Mouse (Mus musculus) T-cell, adult 2 months (primary cell): Measurements from ENCODE around the gene Ube2d1.
A peak's percentile ranks its signal among the peaks of the same experiment; 100 is the strongest.

Experiments
- DNase-seq: peaks from one replicate; pipeline ENCODE4 v3.0.0; 2022; ENCODE audit warnings: low spot score

Gene Ube2d1

DNA sequence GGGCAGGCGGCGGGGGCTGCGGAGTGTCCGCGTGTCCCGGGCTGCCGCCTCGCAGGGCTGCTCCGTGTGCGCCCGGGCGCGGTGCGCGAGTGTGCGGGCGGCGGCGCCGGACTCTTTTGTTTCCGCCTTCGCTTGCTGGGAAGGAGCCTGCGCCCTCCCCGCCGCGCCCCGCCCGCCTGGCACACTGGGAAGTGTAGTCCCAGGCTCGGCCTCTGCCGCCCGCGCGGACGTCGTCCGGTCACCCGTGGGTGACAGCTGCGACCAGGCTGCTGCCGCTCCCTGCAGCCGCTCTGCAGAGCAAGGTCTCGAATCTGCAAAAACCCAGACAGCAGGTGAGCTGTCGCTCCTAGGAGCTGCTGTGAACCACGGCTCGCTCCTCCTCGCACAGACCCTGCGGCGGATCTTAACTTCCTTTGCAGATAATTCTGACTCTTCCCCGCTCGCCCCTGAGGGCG, at the start of gene Ube2d1:
Ube2d1 (minus strand) TSS at position 137 of the 455 bp plus-strand sequence.
- DNase-seq, result peak; percentile 73

DNA sequence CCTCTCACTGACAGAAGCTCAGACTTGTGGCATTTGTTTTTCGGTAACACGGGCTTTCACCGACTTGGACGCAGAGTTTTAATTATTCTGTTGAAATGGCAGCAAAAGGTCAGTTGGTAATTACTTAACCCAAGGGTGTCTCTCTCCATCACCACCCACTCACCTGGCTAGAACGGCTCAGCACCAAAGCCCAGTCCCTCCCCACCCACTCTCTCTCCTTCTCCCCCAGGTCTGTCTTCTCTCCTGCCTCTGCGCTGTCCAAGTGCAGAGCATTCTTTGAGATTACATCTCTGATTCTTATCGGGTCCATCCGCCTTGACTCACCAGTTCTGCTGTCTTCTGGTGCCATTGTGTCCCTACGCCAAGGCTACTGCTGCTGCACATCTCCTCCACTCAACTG, 47.8 kb upstream of the Ube2d1 start:
- DNase-seq, result no peak

GRCm38 (mm10) chr10:71332376-71332775, 47.3 kb upstream of the Ube2d1 start:
- DNase-seq, result no peak

GRCm38 (mm10) chr10:71331908-71332307, 46.8 kb upstream of the Ube2d1 start:
- DNase-seq, result no peak

- DNase-seq, result no peak
Observed at GRCm38 (mm10) chr10:71330070-71330469, 45.0 kb upstream of the Ube2d1 start.

DNA sequence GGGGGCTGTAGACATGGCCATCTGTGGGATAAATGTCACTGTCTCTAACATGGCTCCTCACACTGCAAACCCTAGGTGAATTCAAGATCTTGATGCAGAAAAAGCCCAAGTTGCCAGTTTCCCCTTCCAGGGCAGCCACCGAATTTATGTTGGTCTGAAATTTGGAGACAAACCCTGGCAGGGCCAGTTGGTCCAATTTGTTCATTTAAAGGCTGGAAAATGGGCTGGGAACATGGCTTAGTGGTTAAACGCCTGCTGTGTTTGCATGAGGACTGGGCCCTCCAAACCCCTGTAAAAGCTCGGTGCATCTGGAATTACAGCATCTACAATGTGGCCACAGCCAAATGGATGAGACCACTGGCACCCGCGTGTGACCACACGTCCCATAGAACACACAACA, 44.2 kb upstream of the Ube2d1 start:
- DNase-seq, result no peak

GRCm38 (mm10) chr10:71328870-71329269, 43.8 kb upstream of the Ube2d1 start:
- DNase-seq, result no peak

DNA sequence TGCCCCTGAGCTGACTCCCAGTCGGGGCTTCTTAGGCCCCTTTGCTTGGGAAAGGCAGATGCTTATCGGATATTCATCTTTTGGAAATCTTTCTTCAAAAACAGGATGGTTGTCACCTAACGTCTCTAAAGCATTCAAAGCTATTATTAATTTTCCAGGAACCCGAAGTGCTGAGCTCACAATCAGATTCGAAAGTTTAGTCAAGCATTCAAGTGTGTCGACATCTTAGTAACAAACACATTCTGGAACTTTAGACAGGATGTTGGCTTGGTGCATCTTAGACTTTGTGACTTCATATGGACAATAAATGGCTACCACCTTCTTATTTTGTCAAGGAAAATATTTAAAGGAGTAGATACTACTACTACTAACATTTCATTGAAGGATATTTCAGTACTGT, 43.3 kb upstream of the Ube2d1 start:
- DNase-seq, result no peak

DNA sequence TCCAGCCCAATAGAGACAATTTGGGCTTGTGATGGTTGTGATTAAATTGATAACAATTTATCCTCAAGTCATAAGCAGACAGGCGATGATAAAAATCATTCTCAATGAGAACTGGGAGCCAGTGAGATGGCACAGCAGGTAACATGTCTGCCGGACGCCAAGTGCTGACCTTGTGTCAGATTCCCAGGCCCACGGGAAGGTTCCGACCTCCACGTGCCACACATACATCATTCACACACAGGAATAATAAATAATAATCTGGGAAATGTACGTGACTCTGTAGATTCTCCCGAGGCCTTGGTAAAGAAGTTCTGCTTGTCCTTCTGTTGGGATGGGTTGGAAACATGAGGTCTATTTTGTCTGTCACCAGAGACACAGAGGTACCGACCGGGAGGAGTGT, 42.3 kb upstream of the Ube2d1 start:
- no peak for DNase-seq

- peak; percentile 61 for DNase-seq
Observed at GRCm38 (mm10) chr10:71326789-71327188, 41.7 kb upstream of the Ube2d1 start.

DNA sequence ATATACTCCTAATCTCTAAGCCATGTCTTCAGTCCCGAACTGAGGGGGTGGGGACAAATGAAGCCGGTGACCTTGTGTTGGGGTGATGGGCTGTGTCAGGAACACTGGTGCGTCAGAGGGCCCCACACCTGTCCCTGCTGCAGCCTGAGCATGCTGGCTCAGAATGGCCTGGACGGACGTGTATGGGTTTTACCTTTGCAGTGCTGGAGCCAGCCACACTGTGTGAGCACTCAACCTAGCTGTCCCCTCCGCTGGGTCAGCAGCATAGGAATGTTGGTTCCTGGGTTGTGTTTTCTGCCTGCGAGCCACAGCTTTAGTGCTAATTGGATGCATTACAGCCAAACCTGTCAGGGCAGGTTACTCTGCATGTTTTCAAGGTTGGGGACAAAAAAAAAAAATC, 41.1 kb upstream of the Ube2d1 start:
- DNase-seq, result no peak

- no peak for DNase-seq
Observed at GRCm38 (mm10) chr10:71323669-71324068, 38.6 kb upstream of the Ube2d1 start.

- DNase-seq, result no peak
Observed at GRCm38 (mm10) chr10:71316497-71316896, 31.4 kb upstream of the Ube2d1 start.

- DNase-seq, result no peak
Observed at GRCm38 (mm10) chr10:71316056-71316455, 31.0 kb upstream of the Ube2d1 start.

DNA sequence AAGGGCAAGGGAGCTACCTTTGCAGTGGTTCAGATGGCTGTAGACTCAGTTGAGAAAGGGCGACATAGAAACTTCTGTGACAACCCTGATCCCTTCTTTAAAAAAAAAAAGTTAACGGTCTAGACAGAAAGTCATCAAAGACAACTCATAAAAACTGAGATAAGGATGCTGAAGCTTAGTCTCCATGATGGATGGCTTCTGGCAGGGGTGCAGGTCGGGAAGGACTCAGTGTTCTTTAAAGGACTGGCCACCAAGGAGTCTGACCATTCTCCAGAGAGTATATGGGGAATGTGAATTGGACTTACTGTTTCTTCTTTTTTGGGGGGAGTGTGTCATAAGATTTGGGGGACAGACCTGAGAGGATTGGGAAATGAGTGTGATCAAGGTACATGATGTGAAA, 29.5 kb upstream of the Ube2d1 start:
- no peak for DNase-seq

DNA sequence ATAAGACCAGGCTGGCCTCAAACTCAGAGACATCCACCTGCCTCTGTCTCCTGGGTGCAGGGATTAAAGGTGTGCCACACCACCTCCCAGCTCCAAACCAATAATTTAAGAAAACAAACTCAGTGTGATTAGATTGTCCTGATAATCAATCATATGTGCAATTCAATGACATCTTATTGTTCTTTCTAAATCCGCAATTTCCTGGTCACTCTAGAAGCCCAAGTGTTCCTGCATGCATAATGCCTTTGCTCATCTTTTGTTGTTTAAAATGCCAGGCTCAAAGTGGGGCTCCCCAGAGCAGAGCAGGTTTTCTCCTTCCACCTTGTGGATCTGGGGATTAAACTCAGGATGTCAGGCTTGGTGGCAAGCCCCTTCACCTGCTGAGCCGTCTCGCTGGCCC, 25.2 kb upstream of the Ube2d1 start:
- DNase-seq, result no peak

DNA sequence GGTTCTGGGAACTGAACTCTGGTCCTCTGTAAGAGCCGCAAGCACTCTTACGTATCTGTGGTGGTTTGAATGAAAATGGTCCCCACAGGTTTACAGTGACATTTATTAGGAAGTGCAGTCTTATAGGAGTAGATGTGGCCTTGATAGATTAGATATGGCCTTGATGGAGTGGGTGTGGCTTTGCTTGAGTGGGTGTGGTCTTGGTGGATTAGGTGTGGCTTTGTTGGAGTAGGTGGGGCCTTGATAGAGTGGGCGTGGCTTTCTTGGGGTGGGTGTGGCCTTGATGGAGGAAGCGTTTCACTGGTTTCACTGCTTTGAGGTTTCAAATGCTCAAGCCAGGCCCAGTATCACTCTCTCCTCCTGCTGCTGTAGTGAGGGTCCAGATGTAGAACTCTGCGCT, 23.1 kb upstream of the Ube2d1 start:
- no peak for DNase-seq

DNA sequence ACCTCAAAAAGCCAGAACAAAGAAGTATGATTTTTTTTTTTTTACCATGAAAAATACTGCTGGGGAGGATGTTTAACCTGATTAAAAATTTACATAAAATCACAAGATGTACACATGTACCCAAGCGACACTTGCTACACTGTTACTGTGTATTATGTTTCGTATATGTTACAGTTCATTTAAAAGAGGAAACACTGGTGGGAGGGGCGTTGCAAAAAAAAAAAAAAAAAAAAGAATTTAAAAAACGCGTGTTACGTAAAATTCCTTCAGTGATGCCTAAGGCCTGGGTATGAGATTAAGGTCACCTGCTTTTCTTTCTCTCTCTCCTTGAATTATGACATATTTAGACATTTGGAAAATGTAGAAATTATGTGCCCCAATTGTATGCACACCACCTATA, 21.7 kb upstream of the Ube2d1 start:
- DNase-seq, result no peak

- peak; percentile 57 for DNase-seq
Observed at GRCm38 (mm10) chr10:71306190-71306589, 21.1 kb upstream of the Ube2d1 start.

DNA sequence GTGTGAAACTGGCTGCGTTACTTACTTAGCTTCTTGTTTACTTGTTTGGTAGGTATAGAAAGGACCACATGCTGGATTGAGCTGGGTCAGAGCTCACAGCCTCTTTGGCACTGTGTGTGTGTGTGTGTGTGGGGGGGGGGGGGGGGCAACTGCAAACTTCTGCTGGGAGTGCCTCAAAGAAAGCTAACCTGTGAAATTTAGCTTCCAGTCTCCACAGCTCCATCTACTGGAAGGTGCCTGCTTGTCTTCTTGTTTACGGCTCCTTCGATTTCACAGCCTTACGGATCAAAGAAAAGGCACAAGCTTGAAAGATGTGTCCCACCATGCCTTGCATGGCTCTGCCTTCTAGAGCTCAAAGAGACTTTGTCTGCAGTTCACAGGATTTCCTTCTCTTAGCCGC, 17.4 kb upstream of the Ube2d1 start:
- DNase-seq, result peak; percentile 61

- DNase-seq, result no peak
Observed at GRCm38 (mm10) chr10:71300161-71300560, 15.1 kb upstream of the Ube2d1 start.

DNA sequence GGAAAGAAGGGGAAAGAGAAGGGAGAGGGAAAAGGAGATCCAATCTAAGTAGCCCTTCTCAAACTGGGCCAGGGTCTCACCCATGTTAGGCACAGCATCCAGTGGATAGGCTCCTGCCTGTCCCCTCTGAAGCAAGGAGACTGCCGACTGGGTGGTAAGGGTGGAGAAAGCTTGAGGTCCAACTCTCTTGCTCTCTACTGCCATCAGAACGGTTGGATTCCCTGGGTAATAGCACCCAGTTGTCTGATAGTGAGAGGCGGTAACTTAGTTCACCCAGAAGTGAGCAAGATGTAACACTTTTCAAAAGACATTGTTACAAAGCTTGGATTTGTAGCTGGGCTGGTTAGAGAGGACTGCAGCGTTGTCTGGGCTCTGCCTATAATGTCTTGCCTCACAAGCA, 8.2 kb upstream of the Ube2d1 start:
- DNase-seq, result no peak

- DNase-seq, result no peak
Observed at GRCm38 (mm10) chr10:71292254-71292653, 7.2 kb upstream of the Ube2d1 start.

DNA sequence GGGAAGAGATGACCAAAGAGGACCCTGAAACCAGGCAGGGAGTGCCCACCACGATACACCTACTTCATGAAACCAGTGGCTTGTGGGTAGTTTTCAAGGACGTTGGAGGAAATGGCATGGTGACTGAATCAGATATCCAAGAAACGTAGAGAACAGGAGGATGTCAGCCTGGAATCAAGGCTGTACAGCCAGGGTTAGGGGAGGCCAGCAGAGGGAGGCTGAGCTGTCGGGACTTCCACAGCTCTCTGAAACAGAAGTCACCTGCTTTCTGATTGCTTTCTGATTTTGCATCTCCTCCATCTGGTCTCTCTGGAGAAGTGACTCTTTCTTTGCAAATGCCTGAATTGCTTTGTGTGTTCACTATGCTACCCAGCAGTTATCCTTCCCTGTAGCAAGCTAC, 6.7 kb upstream of the Ube2d1 start:
- DNase-seq, result no peak

DNA sequence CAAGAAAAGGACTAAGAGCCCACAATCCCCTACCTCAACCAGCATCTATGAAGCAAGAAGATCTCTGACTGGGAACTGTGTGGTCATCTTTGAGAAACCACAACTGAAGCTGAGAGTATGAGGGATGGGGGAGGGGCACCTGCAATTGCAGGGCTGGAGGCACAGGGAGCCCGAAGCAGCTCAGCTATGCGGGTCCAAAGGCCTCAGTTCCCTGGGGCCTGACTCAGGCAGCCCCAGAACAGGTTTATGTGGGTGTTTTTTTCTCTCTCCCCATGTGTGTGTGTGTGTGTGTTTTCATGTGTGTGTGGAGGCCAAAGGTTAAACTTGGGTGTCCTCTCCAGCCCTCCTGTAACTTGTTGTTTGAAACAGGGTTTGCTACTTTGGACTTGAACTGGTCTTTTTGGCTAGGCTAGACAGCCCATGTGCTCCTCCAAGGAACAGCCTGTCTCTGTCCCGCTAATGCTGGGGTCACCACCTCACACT, 6.2 kb upstream of the Ube2d1 start:
- no peak for DNase-seq
